Mouse (Mus musculus): ENCODE data around the gene Il6st.
A peak's percentile ranks its signal among the peaks of the same experiment; 100 is the strongest.
"Not testable (repeated sequence)": the region's sequence is repeated elsewhere in the genome, so short reads cannot be mapped to it uniquely, and the experiment has no call there.

Gene Il6st

GRCm38 (mm10) chr13:112463868-112464625 is at the start of gene Il6st:
TSS of gene Il6st (plus strand) at chr13:112464070.
- peak; percentile 95 for DNase-seq (ENCODE audit: low spot score)

DNA sequence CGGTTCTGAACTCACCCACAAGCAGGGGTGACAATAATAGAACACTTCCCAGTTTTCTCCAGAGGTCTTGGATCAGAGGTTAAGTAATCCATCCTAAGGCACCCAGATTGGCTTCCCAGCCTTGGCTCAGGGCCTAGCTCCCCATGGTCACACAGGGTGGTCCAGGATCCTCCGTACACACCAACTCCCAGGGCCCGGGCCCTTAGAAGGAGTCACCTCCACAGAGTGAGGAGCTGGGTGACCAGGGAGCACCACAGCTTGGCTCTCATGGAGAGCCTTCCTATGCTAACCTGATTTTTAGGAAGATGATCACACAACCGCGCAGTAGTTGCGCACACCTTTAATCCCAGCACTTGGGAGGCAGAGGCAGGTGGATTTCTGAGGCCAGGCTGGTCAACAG is 48.0 kb upstream of the Il6st start:
- DNase-seq (ENCODE audit: low spot score) = no peak

DNA sequence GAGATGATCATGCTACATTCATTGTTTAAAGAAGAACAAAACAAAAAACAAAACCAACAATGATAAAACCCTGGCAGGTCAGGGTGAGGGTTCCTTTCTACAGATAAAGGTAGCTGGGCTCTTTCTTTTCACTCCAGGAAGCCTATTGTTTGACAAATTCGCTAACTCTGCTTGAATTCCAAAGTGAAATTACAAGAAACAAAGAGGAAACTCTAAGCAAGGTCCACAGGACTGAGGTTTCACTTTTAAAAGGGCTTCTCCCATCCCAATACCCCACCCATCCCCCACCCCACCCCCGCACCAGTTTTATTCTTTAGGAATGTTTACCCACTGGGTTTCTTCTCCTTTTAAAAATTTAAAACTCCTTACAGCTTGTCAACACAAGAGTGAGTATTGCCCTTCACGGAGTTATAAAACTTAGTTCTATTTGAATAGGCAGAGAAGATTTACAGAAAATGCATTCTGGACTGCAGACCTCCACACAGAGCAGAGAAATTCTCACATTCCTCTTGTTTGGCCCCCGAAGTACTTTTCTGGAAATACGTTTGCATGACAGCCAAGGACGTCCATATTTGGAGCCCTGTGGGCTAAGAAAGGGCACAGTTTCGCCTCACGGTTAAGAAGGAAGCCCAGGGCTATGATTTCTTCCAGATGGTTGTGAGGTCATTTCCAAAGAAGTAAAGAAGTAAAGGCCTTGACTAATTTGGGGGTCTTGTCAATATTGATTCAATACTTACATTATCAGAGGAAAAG is 47.3 kb upstream of the Il6st start:
- DNase-seq (ENCODE audit: low spot score) = no peak

- no peak for DNase-seq (ENCODE audit: low spot score)
Observed at GRCm38 (mm10) chr13:112417163-112417523, 46.7 kb upstream of the Il6st start.

DNA sequence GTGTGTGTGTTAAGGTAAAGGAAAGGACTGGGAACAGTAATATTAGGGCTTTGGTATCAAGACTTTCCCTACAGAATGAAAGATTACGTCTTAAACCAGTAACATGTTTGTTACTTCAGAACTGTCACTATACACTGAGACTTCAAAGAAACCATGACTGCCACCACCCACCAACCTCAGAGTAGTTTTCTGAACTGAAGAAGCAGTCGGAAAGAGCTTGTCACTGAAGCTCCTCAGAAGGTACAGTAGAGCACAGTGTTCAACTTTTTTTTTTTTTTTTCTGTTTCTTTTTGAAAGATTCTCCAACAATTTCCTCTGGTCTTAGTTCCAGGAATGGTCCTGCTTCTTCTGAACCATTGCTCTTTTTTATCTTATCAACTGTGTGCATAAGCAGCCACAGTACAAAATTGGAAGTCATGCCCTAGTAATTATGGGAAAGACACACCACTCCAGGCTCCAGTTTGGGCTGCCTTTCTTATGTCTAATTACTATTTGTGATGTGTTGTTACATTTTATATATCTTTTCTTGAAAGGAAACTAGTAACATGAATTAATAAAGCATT is 45.9 kb upstream of the Il6st start:
- DNase-seq (ENCODE audit: low spot score) = no peak

- DNase-seq (ENCODE audit: low spot score) = no peak
Observed at GRCm38 (mm10) chr13:112418595-112418994, 45.3 kb upstream of the Il6st start.

DNA sequence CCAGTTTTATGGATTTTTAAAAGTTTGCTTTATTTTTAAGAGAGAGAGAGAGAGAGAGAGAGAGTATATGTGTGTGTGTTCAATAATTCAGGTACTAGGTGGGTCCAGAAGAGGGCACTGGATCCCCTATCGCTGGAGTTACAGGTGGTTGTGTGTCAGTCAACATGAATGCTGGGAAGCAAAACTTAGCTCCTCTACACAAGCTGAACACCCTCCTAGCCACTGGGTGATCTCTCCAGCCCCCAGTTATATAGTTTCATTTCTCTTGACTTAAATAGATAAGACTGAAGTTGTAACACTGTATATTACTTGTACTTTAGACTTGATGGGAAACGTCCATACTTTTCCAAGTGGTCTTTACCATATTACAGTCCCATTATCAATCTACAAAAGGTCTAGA is 39.7 kb upstream of the Il6st start:
- no peak for DNase-seq (ENCODE audit: low spot score)

GRCm38 (mm10) chr13:112424635-112425034 is 39.2 kb upstream of the Il6st start:
- DNase-seq (ENCODE audit: low spot score) = no peak

- DNase-seq (ENCODE audit: low spot score) = no peak
Observed at GRCm38 (mm10) chr13:112425181-112425654, 38.7 kb upstream of the Il6st start.

DNA sequence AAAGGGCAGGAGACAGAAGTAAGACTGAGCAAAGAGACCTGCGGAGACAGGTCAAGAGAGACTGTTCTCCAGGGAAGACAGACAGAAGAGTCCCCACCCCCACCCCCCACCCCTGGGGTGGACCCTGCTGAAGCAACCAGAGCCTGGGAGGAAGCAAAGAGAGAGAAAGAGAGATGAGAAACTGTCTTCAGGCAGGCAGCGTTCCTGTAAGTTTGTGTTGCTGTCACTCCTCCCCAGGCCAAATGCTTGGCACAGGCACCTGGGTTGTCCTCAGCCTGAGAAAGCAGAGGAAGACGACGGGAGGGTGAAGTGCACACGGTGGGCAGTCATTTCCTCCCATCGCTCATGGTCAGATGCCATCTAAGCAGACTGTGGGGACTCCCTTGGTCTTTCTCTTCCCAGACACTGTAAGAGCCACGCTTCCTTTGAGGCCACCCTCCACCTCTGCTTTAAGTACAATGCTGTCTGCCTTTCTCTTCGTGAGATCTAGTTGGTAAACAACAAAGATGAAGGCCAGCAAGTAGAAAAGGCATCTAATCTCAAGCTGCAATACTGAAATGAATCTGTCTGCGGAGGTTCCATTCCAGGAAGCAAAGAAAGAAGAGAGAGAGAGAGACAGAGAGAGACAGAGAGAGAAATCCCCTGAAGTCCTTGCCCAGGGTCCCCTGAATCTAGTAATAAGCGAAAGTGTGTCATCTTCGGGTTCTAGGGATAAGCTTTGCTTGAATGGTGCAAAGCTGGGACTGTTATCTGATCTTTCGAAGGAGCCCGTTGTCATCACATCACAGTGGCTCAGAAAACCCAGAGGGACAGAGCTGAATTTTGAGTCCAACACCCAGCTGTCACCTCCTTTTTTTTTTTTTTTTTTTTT is 37.4 kb upstream of the Il6st start:
- DNase-seq (ENCODE audit: low spot score) = no peak

DNA sequence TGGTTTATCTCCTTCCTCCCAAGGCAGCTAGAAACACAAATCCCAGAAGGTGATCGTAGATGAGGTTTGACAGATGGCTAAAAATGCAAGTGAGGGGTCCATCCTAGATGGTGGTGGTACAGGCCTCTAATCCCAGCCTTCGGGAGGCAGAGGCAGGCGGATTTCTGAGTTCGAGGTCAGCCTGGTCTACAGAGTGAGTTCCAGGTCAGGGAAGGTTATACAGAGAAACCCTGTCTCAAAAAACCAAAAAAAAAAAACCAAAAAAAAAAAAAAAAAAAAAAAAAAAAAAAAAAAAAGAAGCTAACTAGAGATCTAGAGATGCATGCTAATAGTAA is 36.8 kb upstream of the Il6st start:
- DNase-seq (ENCODE audit: low spot score) = not testable (repeated sequence)

DNA sequence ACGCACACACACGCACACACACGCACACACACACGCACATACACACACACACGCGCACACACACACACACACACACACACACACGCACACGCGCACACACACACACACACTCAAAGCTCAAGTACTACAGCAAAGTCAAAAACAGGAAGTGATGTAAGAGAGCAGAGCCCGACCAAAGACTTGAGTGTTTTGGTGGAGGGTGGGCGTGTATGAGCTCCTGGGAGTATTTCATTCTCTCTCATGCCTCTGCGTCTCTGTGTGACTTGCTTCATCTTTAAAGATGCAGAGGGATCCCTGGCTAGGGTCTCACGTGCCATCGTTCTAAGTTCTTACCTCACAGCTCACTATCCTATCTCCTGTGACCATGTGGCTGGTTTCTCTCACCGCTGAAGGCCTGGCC is 36.3 kb upstream of the Il6st start:
- DNase-seq (ENCODE audit: low spot score) = no peak

DNA sequence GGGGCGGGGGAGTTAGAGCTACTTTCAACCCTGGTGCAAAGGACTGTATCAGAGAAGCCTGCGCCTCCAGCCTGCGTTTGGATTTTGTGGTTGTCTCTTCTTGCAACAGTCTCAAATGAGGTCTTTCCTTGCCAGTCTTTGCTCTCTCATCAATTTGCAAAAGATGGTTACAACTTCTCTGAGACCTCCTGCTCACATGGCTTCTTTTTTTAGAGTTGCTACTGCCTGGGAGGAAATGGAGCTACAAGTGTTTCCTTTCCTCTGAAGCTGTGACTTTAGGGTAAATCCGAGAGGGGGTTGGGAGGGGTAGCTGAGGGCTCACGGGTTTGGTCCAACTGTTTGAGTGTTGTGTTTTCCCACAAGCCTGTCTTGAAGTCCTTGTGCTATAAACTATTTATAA is 30.6 kb upstream of the Il6st start:
- peak; percentile 32 for DNase-seq (ENCODE audit: low spot score)

GRCm38 (mm10) chr13:112435241-112436075 is 28.4 kb upstream of the Il6st start:
- no peak for DNase-seq (ENCODE audit: low spot score)

- DNase-seq (ENCODE audit: low spot score) = no peak
Observed at GRCm38 (mm10) chr13:112436288-112436687, 27.6 kb upstream of the Il6st start.

GRCm38 (mm10) chr13:112438001-112438868 is 25.6 kb upstream of the Il6st start:
- DNase-seq (ENCODE audit: low spot score) = no peak

- DNase-seq (ENCODE audit: low spot score) = no peak
Observed at GRCm38 (mm10) chr13:112439105-112439818, 24.6 kb upstream of the Il6st start.

- DNase-seq (ENCODE audit: low spot score) = peak; percentile 67
Observed at GRCm38 (mm10) chr13:112439917-112440361, 23.9 kb upstream of the Il6st start.

DNA sequence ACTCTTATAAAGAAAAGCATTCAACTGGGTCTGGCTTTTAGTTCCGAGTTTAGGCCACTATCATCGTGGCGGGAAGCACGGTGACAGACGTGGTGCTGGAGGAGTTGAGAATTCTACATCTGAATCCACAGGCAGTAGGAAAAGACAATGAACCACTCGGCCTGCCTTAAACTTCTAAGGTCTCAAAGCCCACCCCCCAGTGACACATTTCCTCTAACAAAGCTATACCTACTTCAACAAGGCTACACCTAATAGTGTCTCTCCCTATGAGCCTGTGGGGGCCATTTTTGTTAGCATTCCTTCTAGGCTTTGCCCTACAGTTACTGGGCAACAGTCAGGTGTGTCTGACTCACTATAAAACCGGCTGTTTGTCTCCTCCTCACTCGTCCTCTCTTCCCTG is 23.2 kb upstream of the Il6st start:
- DNase-seq (ENCODE audit: low spot score) = no peak
